Mouse (Mus musculus): ENCODE results near the gene Tmem110.

DNA sequence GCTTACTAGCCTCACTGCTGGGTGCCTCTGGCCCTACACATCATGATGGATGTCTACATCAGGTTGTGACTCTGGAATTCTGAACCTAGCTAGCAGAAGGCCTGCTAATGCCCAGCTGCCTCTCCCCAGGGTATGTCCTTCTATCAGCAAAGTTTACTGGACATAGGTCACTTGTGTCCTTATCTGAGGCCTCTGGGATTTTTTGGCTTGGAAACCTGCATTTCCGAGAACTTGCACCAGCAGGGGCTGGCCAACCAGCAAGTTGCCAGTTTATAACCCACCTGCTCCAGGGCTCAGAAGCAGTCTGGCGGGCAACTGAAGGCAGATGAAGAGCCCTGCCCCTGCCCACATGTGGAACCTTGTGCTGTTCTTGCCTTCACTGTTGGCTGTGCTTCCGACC is 60.8 kb downstream of the Tmem110 start, which contains the start of gene Itih4:
- TF ChIP-seq CTCF (IDR thresholded peaks at IDR 0.05; ENCODE audit: insufficient read depth, low read depth, low read length) (no peak), POLR2A (IDR thresholded peaks at IDR 0.05; ENCODE audit: insufficient read depth, low read depth, low read length) (no peak)

Data from olfactory bulb, adult 2 months (tissue).